Mouse (Mus musculus): Measurements from ENCODE around the gene Vcp.

The Vcp gene

GRCm38 (mm10) chr4:43030780-43031230 lies 30.5 kb upstream of the Vcp start:
- in situ Hi-C loops (cut with MboI; ENCODE audit: unreplicated experiment in 2 of 2): no loop called here

- in situ Hi-C loops (cut with MboI; ENCODE audit: unreplicated experiment in 2 of 2): no loop called here
Observed at GRCm38 (mm10) chr4:43030352-43030751, 30.0 kb upstream of the Vcp start.

- in situ Hi-C loops (cut with MboI; ENCODE audit: unreplicated experiment in 2 of 2): no loop called here
Observed at GRCm38 (mm10) chr4:43029749-43030148, 29.4 kb upstream of the Vcp start.

GRCm38 (mm10) chr4:43029121-43029520 lies 28.8 kb upstream of the Vcp start:
- in situ Hi-C loops (cut with MboI; ENCODE audit: unreplicated experiment in 2 of 2): no loop called here

GRCm38 (mm10) chr4:43025084-43025960 lies 25.0 kb upstream of the Vcp start, which contains the start of gene Pigo:
Gene Pigo, minus strand, starts transcription at chr4:43025819.
- in situ Hi-C loops (cut with MboI; ENCODE audit: unreplicated experiment in 2 of 2): no loop called here

- in situ Hi-C loops (cut with MboI; ENCODE audit: unreplicated experiment in 2 of 2): no loop called here
Observed at GRCm38 (mm10) chr4:43024673-43025072, 24.4 kb upstream of the Vcp start.

- in situ Hi-C loops (cut with MboI; ENCODE audit: unreplicated experiment in 2 of 2): no loop called here
Observed at GRCm38 (mm10) chr4:43021341-43021740, 21.0 kb upstream of the Vcp start.

- in situ Hi-C loops (cut with MboI; ENCODE audit: unreplicated experiment in 2 of 2): no loop called here
Observed at GRCm38 (mm10) chr4:43020876-43021275, 20.6 kb upstream of the Vcp start.

DNA sequence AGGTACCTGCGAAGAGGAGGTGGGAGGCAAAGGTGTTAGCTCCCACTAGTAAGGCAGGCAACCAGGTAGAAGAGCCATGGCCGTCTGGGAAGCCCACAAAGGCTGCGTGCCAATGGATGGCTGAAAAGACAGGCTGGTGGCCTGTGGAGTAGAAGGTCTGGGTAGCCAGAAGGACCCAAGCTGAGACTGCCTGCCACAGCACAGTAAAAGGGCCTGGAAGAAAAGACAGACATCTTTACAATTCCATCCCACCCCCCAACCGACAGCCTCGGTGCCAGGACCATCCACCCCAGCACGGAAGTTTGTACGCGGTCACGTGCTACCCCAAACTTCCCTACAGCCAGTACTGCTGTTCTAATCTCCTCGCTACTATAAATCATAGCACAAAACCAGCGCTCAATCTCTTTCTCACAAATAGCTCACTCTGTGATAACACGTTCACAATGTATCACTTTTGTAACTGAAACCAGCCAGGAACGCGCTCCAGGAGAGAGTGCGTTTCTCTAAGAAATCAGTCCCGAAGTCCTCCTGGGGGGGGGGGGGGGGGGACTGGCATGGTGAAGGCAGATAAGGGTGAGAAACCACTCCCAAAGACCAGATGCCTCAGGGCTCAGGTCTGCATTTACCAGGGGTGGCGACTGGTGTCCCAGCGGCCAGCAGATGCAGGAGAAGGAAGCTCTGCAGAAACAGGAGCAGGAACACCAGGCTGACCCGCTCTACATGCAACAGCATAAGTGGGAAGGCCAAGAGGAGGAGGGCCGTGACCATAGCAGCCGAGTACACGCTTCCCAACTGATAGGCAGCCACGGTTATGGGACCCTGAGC lies 19.5 kb upstream of the Vcp start:
- in situ Hi-C loops (cut with MboI; ENCODE audit: unreplicated experiment in 2 of 2): no loop called here

- in situ Hi-C loops (cut with MboI; ENCODE audit: unreplicated experiment in 2 of 2): no loop called here
Observed at GRCm38 (mm10) chr4:43019176-43019575, 18.9 kb upstream of the Vcp start.

GRCm38 (mm10) chr4:43018156-43018555 lies 17.8 kb upstream of the Vcp start:
- in situ Hi-C loops (cut with MboI; ENCODE audit: unreplicated experiment in 2 of 2): no loop called here

DNA sequence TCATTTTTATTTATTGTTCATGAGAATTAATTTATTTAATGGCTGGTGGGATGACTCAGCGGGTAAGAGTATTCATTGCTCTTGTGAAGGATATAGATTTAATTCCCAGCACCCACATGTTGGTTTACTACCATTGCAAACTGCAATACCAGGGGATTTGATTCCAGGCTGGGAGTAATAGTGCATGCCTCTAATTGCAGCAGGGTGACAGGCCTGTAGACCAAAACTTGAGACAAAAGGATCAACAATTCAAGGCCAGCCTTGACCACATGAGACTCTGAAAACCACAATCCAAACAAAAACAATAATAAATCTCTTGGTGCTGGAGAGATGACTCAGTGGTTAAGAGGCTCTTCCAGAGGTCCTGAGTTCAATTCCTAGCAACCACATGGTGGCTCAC lies 11.8 kb upstream of the Vcp start:
- in situ Hi-C loops (cut with MboI; ENCODE audit: unreplicated experiment in 2 of 2): no loop called here

- in situ Hi-C loops (cut with MboI; ENCODE audit: unreplicated experiment in 2 of 2): no loop called here
Observed at GRCm38 (mm10) chr4:43010161-43011038, 10.1 kb upstream of the Vcp start, which contains the start of gene Fancg. Gene Fancg, minus strand, starts transcription at chr4:43010506.

DNA sequence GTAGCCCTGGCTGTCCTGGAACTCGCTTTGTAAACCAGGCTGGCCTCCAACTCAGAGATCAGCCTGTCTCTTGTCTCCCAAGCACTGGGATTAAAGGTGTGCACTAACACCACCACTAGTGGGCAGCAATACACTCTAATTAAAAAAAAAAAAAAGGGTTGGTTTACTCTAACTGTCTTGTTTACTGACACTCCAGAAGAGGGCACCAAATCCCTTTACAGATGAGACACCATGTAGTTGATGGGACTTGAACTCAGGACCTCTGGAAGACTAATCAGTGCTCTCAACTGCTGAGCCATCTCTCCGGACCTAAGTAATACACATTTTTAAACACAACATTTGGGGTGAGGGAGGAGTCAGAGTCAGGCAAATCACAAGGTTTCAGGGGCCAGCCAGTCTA lies 5.5 kb upstream of the Vcp start:
- in situ Hi-C loops (cut with MboI; ENCODE audit: unreplicated experiment in 2 of 2): no loop called here

DNA sequence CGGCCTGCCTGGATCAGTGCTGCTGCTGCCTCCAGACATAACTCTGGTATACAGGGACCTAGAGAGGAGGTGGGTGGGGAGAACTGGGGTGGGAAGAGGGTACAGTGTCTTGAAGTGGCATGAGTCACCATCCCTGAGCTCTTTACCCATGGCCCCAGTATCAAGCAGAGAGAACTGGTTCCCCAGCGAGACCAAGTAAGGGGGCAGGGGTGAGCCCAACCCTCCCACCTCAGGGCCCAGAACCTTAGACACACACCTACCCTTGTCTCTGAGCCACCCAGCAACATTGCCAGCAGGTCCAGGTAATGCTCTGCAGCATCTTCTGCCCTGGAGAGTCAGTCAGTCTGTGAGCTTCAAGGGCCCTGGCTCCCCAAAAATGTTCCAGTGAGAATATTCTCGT lies 4.6 kb upstream of the Vcp start:
- in situ Hi-C loops (cut with MboI; ENCODE audit: unreplicated experiment in 2 of 2): no loop called here

DNA sequence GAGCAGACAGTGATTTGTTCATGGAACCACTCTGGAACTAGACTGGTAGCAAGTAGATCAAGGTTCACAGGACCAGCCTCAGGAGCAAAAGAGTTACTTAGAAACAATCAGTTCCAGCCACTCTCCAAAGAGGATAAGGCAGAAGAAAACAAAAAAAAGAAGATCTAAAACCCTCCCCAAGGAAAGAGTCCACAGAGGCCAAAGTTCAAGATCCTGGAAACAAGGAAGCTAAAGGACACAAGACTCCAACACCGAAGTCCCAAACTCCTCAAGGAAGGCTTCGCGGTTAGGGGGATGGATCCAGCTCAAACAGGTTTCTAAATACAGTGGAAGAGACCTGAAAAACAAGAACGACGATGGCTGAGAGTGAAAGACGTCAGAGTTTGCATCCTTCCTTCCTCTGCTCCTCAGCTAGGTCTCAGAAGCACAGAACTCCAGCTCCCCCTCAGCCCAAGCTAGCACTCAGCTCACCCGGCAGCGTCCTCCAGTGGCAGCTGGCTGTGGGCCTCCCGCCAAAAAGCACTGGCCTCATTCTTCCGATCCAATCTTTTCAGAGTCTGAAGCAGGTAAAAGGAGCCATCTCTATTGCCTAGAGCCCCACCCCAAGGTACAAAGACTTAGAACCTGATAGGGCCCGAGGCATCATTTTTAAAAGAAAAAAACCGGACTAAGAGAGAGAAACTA lies 2.6 kb upstream of the Vcp start:
- in situ Hi-C loops (cut with MboI; ENCODE audit: unreplicated experiment in 2 of 2): no loop called here

DNA sequence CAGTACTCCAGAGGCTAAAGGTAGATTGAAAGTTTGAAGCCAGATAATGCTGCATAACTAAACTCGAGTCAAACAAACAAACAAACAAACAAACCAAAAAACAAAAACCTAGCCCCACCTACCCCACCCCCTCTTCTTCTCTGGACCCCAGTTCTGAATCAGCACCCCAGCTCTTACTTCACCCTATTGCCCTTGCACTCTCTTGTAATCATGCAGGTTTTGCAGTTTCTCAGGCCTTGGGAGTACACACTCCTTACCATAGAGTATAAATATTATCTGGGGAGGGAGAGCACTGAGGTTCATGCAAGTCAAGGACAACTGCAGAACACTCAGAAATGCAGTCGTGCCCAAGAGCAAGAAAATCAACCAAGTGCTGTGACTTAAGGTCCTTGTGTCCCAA lies 965 bp upstream of the Vcp start:
- in situ Hi-C loops (cut with MboI; ENCODE audit: unreplicated experiment in 2 of 2): no loop called here

DNA sequence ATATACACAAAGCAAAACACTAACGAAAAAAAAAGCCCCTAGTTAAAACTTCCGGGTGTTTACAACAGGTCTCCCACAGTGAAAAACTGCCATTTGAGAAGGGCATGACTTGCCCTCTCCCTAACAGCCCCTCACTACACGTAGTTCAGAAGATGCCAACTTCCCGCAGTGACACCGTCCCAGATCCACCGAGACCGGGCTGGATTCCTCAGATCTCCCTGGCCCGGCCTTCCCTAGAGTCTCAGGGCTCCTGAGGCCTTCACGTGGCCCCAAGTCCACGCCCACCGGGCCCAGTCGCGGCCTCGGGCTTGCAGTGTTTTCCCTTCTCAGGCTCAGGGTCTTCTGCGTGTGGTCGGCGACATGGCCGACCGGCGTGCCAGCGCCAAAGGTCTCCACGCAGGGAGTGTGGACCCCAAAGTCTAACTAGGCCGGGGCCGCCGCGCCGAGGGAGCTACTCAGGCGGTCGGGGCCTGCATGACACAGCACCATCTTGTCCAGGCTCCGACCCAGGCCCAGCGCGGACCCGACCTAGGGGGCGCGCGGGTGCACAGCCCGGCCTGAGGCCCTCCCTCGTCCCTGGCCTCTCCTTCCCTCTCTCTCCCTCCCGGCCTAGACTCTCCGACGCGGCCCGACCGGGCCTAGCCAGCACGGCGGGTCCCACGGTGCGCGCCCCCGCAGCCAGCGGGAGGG lies 711 bp downstream of the Vcp start:
- in situ Hi-C loops (cut with MboI; ENCODE audit: unreplicated experiment in 2 of 2): no loop called here

- in situ Hi-C loops (cut with MboI; ENCODE audit: unreplicated experiment in 2 of 2): no loop called here
Observed at GRCm38 (mm10) chr4:42998022-42998421, 2.3 kb downstream of the Vcp start.

All from v-Abl transformed pro-B cells (cell line).